Mouse (Mus musculus) embryonic facial prominence, embryonic 14.5 days (tissue): ENCODE measurements around the gene Gng12. TPM values are rescaled to one million over a fixed set of nuclear protein-coding genes. Genes with fewer than 3 reads are reported as not detected.
"Not testable (repeated sequence)": the region's sequence is repeated elsewhere in the genome, so short reads cannot be mapped to it uniquely, and the experiment has no call there.

ENCODE experiments used
- ATAC-seq: fragments of 200-750 bp; cut with Nextera tagmentation; 2 replicates; pipeline ENCODE4 v1.8.0; 2017; ENCODE audit warnings: low read depth, moderate number of reproducible peaks, moderate TSS enrichment
- DNase-seq: peaks from one replicate; pipeline ENCODE4 v3.0.0-alpha.2; 2015; ENCODE audit warnings: low spot score
- H3K27ac ChIP-seq: fragments of 300-500 bp; sonication (generic); replicated peaks from 2 replicates; pipeline ENCODE4 v1.5.1; 2014; ENCODE audit warnings: low read depth, mild to moderate bottlenecking, low read length, moderate library complexity
- H3K27me3 ChIP-seq: fragments of 300-500 bp; sonication (generic); replicated peaks from 2 replicates; pipeline ENCODE4 v1.6.1; 2014; ENCODE audit warnings: low read length; ENCODE audit not compliant: control insufficient read depth, insufficient read depth
- H3K36me3 ChIP-seq: fragments of 300-500 bp; sonication (generic); 2 replicates; pipeline ENCODE4 v1.6.1; 2014; ENCODE audit warnings: low read length, mixed read lengths; ENCODE audit not compliant: control insufficient read depth, insufficient read depth
- H3K4me1 ChIP-seq: fragments of 300-500 bp; sonication (generic); 2 replicates; pipeline ENCODE4 v1.6.1; 2014; ENCODE audit warnings: antibody characterized with exemption, low read length; ENCODE audit not compliant: control insufficient read depth, insufficient read depth
- H3K4me2 ChIP-seq: fragments of 300-500 bp; sonication (generic); 2 replicates; pipeline ENCODE4 v1.6.1; 2014; ENCODE audit warnings: low read depth, mild to moderate bottlenecking, low read length, moderate library complexity, mixed read lengths
- H3K4me3 ChIP-seq: fragments of 300-500 bp; sonication (generic); 2 replicates; pipeline ENCODE4 v1.5.1; 2014; ENCODE audit warnings: low read depth, mild to moderate bottlenecking, low read length
- H3K9ac ChIP-seq: fragments of 300-500 bp; sonication (generic); 2 replicates; pipeline ENCODE4 v1.6.1; 2014; ENCODE audit warnings: low read depth, mild to moderate bottlenecking, low read length, moderate library complexity, mixed read lengths
- H3K9me3 ChIP-seq: fragments of 300-500 bp; sonication (generic); 2 replicates; pipeline ENCODE4 v1.6.1; 2016; ENCODE audit warnings: low read length; ENCODE audit not compliant: control insufficient read depth
- WGBS: fragments of 180-500 bp; shearing (Covaris S2); extraction: QIAGEN DNeasy Blood & Tissue Kit; methylation state at CpG from one replicate; pipeline ENCODE4 v1.1.7; 2014; 5-methylcytosine and 5-hydroxymethylcytosine counted together
- polyA plus RNA-seq: library from polyadenylated mRNA; unstranded; fragments of >200 nt; fragmentation: Nextera tagmentation; extraction: Ambion mirVana; gene quantifications from 2 replicates; pipeline ENCODE4 v1.2.1, GENCODE M21; 2014

Gng12 gene
- polyA plus RNA-seq, 1 experiment from 2014 or later: 91.8 TPM

DNA sequence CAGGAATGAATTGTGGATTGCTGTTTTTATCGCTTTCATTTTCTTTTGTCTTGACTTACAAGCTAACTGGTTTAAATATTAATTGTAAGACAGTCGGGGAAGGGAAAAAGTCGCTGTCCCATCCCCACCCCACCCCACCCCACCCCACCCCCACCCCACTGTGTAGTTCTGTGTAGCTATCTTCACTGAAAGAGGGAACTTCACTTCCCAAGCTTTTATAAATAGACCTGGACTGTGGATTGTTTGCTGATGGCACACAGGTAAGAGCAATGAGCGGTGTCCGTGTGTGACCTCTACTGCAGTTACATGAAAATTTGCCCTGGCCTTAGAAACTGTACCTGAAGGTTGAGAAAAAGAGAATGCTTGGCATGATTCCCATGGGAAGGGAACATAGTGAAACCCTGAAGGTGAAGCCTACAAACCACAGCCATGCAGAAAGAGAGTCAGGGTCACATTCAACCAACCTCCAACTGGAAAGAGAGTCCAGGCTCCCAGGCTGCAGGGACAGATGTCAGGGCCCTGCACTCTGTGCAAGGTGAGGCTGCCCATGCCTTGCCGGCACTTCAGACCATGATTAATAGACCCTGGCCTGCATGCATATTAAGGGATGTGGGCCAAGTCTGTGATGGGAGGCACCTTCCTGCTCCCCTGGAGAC lies 117.2 kb downstream of the Gng12 start:
- Histone ChIP-seq H3K4me3 (no peak overlapping the region), H3K4me2 (no peak overlapping the region), H3K9me3 (no peaks in the 10 kb centered on the region), H3K9ac (no peak overlapping the region), H3K27ac (no peak overlapping the region), H3K4me1 (no peaks in the 10 kb centered on the region), H3K27me3 (no peaks in the 10 kb centered on the region), H3K36me3 (0 out of 2 replicates have a peak, but pooled peaks cover 5% of the 10 kb centered on the region)
- ATAC-seq (no peak), DNase-seq (no peak)
- WGBS: 86% methylated on average over 6 of the region's 6 CpGs

DNA sequence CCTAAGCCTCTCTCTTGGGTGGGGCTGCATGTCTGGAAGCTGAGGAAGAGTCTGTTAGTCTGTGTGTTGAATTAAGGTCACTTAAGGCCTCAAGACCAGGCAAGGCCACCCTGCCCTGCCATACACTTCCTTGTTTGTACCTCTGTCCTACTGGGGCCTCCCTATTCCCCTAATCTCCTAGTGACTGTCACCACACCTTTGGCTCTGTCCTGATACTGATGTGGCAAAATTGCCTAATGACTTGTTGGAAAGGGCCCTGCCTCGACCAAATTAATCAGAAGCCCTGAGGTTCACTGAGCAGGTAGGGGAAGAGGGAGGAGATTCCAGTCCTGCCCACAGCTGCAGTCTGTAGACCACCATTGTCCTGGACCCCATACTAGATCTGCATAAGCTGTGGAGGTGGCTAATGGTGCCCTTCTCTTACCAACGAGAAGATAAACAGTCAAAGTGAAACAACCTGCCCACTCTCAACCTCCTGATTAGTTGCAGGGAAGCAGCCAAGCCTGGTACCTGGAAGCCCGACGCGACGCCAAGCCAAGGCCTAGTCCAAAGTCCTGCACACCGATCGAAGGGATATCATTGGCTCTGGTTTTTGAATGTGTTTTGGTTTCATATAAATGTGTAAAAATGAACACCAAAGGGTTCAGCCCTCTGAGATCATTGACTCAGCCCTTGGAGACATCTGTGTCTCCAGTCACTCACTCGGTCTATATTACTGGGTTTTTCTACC lies 117.9 kb downstream of the Gng12 start:
- Histone ChIP-seq H3K36me3 (0 out of 2 replicates have a peak, but pooled peaks cover 7% of the 10 kb centered on the region), H3K4me3 (no peak overlapping the region), H3K27ac (no peak overlapping the region), H3K27me3 (no peaks in the 10 kb centered on the region), H3K9ac (no peak overlapping the region), H3K9me3 (no peaks in the 10 kb centered on the region), H3K4me2 (no peak overlapping the region), H3K4me1 (no peaks in the 10 kb centered on the region)
- DNase-seq (no peak), ATAC-seq (no peak)
- 90% methylated on average over 9 of the region's 9 CpGs for WGBS

DNA sequence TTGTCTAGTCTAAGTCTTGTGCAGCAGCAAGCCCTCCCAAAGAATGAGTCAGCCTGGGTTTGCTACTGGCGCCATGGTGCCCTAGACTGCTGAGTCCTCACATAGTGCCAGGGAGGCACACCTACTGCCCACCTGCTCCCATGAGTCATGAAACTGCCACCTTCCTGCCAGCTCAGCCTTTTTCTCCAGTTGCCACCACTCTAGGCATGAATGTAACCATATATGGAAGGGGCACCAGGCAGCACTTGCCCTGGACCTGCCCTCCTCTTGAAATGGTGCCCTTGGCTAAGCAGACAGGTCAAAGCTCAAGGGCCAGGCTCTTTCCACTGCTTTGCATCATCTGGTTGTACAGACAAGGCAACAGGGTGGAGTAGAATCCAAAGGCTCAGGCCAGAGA lies 118.5 kb downstream of the Gng12 start:
- H3K36me3 ChIP-seq: 0 out of 2 replicates have a peak, but pooled peaks cover 7% of the 10 kb centered on the region
- no peak overlapping the region for H3K27ac ChIP-seq
- no peak overlapping the region for H3K4me3 ChIP-seq
- no peak overlapping the region for H3K4me2 ChIP-seq
- no peaks in the 10 kb centered on the region for H3K4me1 ChIP-seq
- H3K9me3 ChIP-seq: no peaks in the 10 kb centered on the region
- no peaks in the 10 kb centered on the region for H3K27me3 ChIP-seq
- ATAC-seq: no peak
- 81% methylated on average over 1 of the region's 1 CpGs for WGBS
- H3K9ac ChIP-seq: no peak overlapping the region
- DNase-seq: no peak

DNA sequence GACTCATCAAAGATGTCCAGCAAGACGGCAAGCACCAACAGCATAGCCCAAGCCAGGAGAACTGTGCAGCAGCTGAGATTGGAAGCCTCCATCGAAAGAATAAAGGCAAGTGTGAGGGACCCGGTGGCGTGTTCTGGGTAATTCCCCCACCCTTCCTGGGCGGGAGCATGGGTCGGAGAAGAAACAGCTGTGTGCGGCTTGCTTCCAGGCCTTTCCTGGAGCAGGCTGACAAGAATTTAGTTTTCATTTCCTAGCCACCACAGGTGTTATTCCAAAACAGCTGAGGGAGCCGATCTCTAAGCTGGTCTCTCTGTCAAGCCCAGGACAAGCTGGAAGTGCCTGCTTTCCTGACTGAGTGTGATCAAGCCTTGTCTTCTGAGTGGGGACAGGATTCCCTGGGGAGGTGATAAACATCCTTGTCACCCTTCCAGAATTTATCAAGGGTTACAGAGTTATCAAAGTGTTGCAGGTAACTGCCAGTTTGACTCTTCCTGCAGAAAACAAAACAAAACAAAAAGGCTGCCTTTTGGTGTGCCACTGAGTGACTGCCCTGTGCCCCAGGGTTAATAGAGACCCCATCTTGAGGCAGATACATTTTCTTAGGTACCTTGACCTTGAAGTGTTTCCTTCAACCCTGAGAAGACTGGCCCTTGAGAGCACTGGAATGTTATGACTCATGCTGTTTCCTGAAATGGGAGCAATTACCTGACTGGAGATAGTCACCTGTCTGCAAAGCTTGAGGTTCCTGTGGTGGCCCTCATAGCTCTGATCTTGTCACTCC lies 119.7 kb downstream of the Gng12 start:
- no peaks in the 10 kb centered on the region for H3K27me3 ChIP-seq
- no peaks in the 10 kb centered on the region for H3K4me1 ChIP-seq
- 0 out of 2 replicates have a peak, but pooled peaks cover 7% of the 10 kb centered on the region for H3K36me3 ChIP-seq
- ATAC-seq (0 out of 2 replicates have a peak, but pooled peaks have one; percentile 41), DNase-seq (peak; percentile 60)
- H3K4me3 ChIP-seq: no peak overlapping the region
- H3K27ac ChIP-seq: no peak overlapping the region
- WGBS: 58% methylated on average over 8 of the region's 8 CpGs
- no peak overlapping the region for H3K9ac ChIP-seq
- no peak overlapping the region for H3K4me2 ChIP-seq
- no peaks in the 10 kb centered on the region for H3K9me3 ChIP-seq

DNA sequence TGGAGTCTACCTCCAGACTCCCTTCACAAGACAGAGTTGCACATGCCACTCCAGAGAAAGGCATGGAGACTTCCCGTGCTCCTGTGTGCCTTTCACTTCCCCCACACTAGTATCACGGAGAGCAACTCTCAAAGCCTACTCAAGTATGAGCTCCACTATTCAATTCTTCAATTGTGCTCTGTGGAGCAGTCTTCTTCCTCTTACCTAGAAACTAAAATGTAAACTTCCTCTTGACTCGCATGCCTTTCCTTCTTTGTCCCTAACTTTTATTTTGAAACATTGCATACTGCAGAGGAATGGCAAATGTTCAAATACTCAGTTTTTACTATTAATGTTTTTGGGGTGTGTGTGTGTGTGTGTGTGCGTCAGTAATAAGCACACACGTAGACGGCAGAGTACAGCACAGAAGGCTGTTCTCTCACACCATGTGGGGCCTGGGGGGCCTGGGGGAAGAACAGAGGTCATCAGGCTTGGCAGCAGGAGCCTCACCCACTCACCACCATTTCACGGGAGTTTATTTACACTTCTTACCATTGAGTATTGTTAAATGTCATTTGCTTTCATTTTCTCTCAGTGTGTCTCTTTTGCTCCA lies 120.4 kb downstream of the Gng12 start:
- no peak for ATAC-seq
- 62% methylated on average over 7 of the region's 7 CpGs for WGBS

DNA sequence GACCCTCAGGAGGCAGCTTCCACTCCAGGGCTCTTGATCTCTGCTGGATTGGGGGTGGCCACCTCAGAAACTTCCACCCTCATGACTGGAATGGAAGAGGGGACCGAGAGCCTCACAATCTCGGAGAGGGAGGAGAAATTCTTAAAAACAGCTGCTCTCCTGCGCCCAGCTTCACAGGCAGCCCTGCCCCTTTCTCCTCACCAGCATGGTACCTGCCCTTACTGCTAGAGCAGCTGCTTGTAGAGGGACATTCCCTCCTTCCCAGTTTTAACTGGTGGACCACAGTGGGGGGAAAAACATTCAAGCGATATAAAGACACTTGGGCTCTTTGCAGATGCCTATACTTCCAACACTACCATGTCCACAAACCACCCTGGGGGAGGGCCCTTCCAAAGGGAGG lies 122.2 kb downstream of the Gng12 start:
- H3K9me3 ChIP-seq: no peaks in the 10 kb centered on the region
- no peak overlapping the region for H3K9ac ChIP-seq
- 70% methylated on average over 4 of the region's 4 CpGs for WGBS

More for the DNA sequence above, 120.4 kb downstream of the Gng12 start:
- Histone ChIP-seq H3K4me3 (no peak overlapping the region), H3K27ac (no peak overlapping the region), H3K4me1 (no peaks in the 10 kb centered on the region), H3K9ac (no peak overlapping the region), H3K27me3 (no peaks in the 10 kb centered on the region), H3K36me3 (0 out of 2 replicates have a peak, but pooled peaks cover 7% of the 10 kb centered on the region), H3K9me3 (no peaks in the 10 kb centered on the region), H3K4me2 (no peak overlapping the region)
- DNase-seq: no peak

DNA sequence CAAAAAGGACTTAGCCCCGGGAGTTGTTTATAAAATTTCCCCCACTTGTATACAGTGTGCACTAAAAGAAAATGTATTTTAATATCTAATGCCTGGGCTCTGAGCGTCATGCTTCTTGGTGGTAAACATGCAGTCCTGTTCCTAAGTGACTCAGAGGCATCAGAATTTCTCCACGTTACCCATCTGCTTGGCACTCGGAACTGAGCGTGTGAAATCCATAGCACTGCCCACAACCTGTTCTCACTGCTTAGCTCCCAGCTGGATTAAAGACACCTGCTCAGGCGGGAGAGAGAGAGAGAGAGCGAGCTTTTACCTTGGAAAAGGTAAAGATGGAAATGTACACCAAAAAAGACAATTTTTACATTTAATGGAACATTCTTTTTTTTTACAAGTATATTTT lies 122.8 kb downstream of the Gng12 start:
- DNase-seq, H3K4me1 ChIP-seq, H3K9me3 ChIP-seq, H3K4me2 ChIP-seq, H3K9ac ChIP-seq, H3K36me3 ChIP-seq, H3K27me3 ChIP-seq, H3K27ac ChIP-seq, H3K4me3 ChIP-seq: not testable (repeated sequence)
- 0 out of 2 replicates have a peak, but pooled peaks have one; percentile 6 for ATAC-seq
- 84% methylated on average over 7 of the region's 7 CpGs for WGBS

More for the DNA sequence above, 122.2 kb downstream of the Gng12 start:
- 0 out of 2 replicates have a peak, but pooled peaks cover 7% of the 10 kb centered on the region for H3K36me3 ChIP-seq
- DNase-seq (no peak), ATAC-seq (no peak)
- no peaks in the 10 kb centered on the region for H3K27me3 ChIP-seq
- H3K4me1 ChIP-seq: no peaks in the 10 kb centered on the region
- no peak overlapping the region for H3K4me2 ChIP-seq
- no peak overlapping the region for H3K4me3 ChIP-seq
- no peak overlapping the region for H3K27ac ChIP-seq

DNA sequence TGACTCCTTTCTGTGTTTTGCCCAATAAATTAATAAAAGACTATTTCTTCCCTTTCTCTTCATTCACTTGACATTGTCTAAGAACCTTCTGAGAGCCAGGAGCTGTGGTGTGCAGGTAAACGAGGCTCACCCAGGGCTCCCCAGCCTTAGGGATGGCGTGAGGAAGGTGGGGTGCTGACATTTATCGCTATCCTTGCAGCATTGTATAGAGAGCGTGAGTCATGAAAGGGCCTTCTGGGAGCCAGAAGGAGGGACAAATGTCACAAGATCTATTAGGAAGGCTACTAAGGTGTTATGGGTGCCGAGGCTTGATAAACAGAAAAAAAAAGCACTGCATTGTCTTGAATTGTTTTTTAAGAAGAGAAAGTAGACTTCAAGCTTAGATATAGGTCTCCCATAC lies 125.1 kb downstream of the Gng12 start:
- no peak for DNase-seq
- 90% methylated on average over 5 of the region's 5 CpGs for WGBS
- H3K4me1 ChIP-seq: no peaks in the 10 kb centered on the region

More for the DNA sequence above, 125.1 kb downstream of the Gng12 start:
- H3K9ac ChIP-seq: no peak overlapping the region
- no peaks in the 10 kb centered on the region for H3K9me3 ChIP-seq
- no peak overlapping the region for H3K4me3 ChIP-seq
- H3K4me2 ChIP-seq: no peak overlapping the region
- ATAC-seq: no peak
- H3K36me3 ChIP-seq: 0 out of 2 replicates have a peak, but pooled peaks cover 7% of the 10 kb centered on the region
- H3K27ac ChIP-seq: no peak overlapping the region
- no peaks in the 10 kb centered on the region for H3K27me3 ChIP-seq
